Mouse (Mus musculus) olfactory bulb, adult 2 months (tissue): ENCODE measurements around the gene Rtkn. TPM values are rescaled to one million over a fixed set of nuclear protein-coding genes. Genes with fewer than 3 reads are reported as not detected.
A peak's percentile ranks its signal among the peaks of the same experiment; 100 is the strongest.

Experiments used
- H3K27ac ChIP-seq: fragments of 200-500 bp; 2 replicates; pipeline ENCODE4 v1.5.1; 2012; ENCODE audit warnings: low read depth, low read length; ENCODE audit not compliant: insufficient read depth
- H3K4me1 ChIP-seq: fragments of 200-500 bp; 2 replicates; pipeline ENCODE4 v1.6.1; 2012; ENCODE audit warnings: low read length; ENCODE audit not compliant: control insufficient read depth, insufficient read depth
- H3K4me3 ChIP-seq: fragments of 200-500 bp; 2 replicates; pipeline ENCODE4 v1.5.1; 2012; ENCODE audit warnings: mild to moderate bottlenecking, low read depth, low read length, moderate library complexity; ENCODE audit not compliant: insufficient read depth
- CTCF ChIP-seq: fragments of 200-500 bp; IDR thresholded peaks from 2 replicates; pipeline ENCODE4 v1.5.1; 2012; ENCODE audit warnings: low read depth, mild to moderate bottlenecking, low read length, moderate library complexity; ENCODE audit not compliant: insufficient read depth
- POLR2A ChIP-seq: fragments of 200-500 bp; IDR thresholded peaks from 2 replicates; pipeline ENCODE4 v1.6.1; 2012; ENCODE audit warnings: mild to moderate bottlenecking, low read depth, low read length, moderate library complexity; ENCODE audit not compliant: insufficient read depth
- WGBS: fragments of 180-500 bp; shearing (Covaris S2); methylation state at CpG from one replicate; pipeline ENCODE4 v1.1.7; 2018; 5-methylcytosine and 5-hydroxymethylcytosine counted together
- polyA plus RNA-seq: library from polyadenylated mRNA; stranded (reverse); fragments of >200 nt; gene quantifications from 2 replicates; pipeline ENCODE4 v1.2.4, GENCODE M21; 2012; ENCODE audit warnings: low replicate concordance; ENCODE audit not compliant: missing spikeins, insufficient read depth, insufficient read length

Gene Rtkn
- polyA plus RNA-seq, 1 experiment: not detected

- Histone ChIP-seq H3K27ac (0 out of 2 replicates have a peak overlapping the region, but pooled peaks have one; percentile 10), H3K4me1 (peaks cover 18% of the 10 kb centered on the region), H3K4me3 (peak overlapping the region; percentile 70)
- WGBS: under 1% methylated on average over 74 of the region's 74 CpGs
- TF ChIP-seq CTCF: peak; percentile 20; the same call in 1 of the 2 replicates
- TF ChIP-seq POLR2A: 0 out of 2 replicates have a peak, but pooled peaks have one; percentile 12
These were observed 33.3 kb upstream of the Rtkn start for GRCm38 (mm10) chr6:83101688-83102556.

DNA sequence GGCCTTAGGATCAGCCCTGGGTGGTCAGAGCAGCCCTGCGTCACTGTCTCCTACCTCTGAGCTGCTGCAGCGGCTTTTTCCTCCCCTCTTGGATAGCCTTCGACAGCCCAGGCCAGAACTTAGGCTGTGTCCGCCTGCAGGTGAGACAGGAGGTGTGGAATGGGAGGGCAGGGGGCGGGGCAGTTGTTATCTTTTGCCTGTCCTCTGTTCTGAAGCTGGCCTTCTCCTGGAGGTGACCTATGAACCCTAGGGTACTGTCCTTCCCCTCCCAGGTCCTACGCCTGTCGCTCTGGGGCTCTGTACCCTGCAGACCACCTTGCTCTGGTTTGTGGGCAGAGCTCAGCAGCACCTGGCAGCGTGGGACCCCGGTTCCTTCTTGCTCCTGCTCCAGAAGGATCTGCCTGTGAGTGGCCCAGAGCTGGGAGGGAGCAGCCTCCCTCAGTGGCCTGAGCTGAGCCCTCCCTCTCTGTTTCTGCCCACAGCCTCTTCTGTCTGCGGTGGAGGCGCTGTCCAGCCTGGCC is 32.1 kb upstream of the Rtkn start:
- Histone ChIP-seq H3K4me1 (peaks cover 27% of the 10 kb centered on the region), H3K27ac (no peak overlapping the region), H3K4me3 (peak overlapping the region; percentile 70; the same call in 1 of the 2 replicates)
- WGBS: 61% methylated on average over 11 of the region's 11 CpGs
- TF ChIP-seq POLR2A: no peak
- no peak for TF ChIP-seq CTCF

- no peak for TF ChIP-seq POLR2A
- no peak for TF ChIP-seq CTCF
- no peak overlapping the region for H3K27ac ChIP-seq
- peaks cover 27% of the 10 kb centered on the region for H3K4me1 ChIP-seq
- H3K4me3 ChIP-seq: no peak overlapping the region
- WGBS: 52% methylated on average over 4 of the region's 4 CpGs
These were observed 31.1 kb upstream of the Rtkn start for GRCm38 (mm10) chr6:83104158-83104557.

DNA sequence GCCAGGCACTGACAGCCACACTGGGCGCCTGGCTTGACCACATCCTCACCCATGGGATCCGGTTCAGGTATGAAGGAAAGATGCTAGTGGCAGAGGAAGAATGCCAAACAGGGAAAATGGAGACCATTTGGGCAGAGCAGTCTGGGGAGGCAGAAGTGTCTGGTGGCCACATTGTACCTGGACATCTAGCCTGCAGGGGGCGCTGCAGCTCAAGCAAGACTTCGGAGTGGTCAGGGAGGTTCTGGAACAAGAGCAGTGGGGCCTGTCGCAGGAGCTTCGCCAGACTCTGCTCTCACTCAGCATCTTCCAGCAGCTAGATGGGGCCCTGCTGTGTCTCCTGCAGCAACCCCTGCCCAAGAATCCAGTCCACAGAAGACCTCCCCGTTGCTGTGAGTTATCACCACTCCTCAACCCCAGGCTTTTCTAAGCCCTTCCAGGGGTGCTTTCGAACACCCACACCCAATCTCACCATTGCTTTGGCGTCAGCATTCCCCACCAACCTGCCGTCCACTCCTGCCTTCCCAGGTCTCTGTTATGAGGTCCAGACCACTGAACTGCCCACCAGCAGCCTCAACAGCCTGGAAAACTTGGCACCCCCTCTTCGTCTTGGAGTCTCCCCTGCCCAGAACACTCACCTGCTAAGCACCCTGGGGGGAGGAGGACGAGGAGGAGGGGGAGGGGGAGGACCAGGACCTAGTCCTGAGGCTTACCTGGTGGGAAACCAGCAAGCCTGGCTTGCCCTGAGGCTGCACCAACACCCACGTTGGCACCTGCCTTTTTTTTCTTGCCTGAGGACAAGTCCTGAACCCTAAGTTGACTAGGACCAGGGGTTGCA is 27.5 kb upstream of the Rtkn start:
- Histone ChIP-seq H3K4me3 (no peak overlapping the region), H3K27ac (no peak overlapping the region), H3K4me1 (peaks cover 18% of the 10 kb centered on the region)
- WGBS: 35% methylated on average over 13 of the region's 13 CpGs
- TF ChIP-seq CTCF (no peak), POLR2A (no peak)

- under 1% methylated on average over 76 of the region's 76 CpGs for WGBS
These were observed 26.2 kb upstream of the Rtkn start, which contains the start of gene Mrpl53 for GRCm38 (mm10) chr6:83108762-83109668. Mrpl53 (plus strand) TSS chr6:83109040.

DNA sequence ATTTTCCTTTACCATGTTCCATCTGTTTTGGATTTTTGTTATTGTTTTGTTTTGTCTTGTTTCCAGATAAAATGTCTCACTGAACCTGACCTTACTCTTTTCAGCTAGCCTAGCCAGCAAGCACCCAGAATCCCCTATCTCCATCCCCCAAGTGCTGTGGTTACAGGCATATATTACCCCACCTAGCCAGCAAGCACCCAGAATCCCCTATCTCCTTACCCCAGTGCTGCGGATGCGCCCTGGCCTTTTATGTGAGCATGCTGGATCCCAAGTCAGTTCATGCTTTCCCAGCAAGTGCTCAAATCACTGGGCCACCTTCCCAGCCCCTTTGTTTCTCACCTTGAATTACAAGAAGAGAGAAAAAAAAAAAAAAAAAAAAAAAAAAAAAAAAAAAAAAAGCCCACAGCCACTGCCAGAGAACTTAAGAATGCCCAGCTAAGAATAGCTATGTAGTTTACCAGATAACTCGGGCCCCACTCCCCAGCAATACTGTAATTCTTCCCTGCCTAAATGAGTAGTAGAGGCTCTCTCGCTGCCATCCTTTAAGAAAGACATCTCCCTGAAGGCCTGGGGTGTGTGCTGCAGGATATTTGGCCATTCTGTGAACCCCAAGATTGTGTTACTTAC is 23.6 kb upstream of the Rtkn start:
- Histone ChIP-seq H3K4me3 (no peak overlapping the region), H3K4me1 (peaks cover 15% of the 10 kb centered on the region), H3K27ac (no peak overlapping the region)
- TF ChIP-seq CTCF: no peak
- TF ChIP-seq POLR2A: no peak
- 83% methylated on average over 4 of the region's 4 CpGs for WGBS

More at GRCm38 (mm10) chr6:83108762-83109668, 26.2 kb upstream of the Rtkn start, which contains the start of gene Mrpl53:
- TF ChIP-seq CTCF: no peak
- peak; percentile 80; the same call in 1 of the 2 replicates for TF ChIP-seq POLR2A
- Histone ChIP-seq H3K4me1 (peaks cover 9% of the 10 kb centered on the region), H3K27ac (peak within 1 kb of the TSS; percentile 88), H3K4me3 (peak within 1 kb of the TSS; percentile 65)

GRCm38 (mm10) chr6:83115011-83115671 is 20.1 kb upstream of the Rtkn start, which contains the start of gene Mogs:
Mogs (plus strand) TSS chr6:83115496.
- 1% methylated on average over 57 of the region's 58 CpGs for WGBS
- peak within 1 kb of the TSS; percentile 78 for H3K4me3 ChIP-seq
- H3K27ac ChIP-seq: no peak within 1 kb of the TSS
- TF ChIP-seq POLR2A: peak; percentile 88
- no peak for TF ChIP-seq CTCF
- peaks cover 16% of the 10 kb centered on the region for H3K4me1 ChIP-seq
